Mouse (Mus musculus) subcutaneous adipose tissue, adult 2 months (tissue): ENCODE results near the gene Gpr37l1. TPM values are rescaled to one million over a fixed set of nuclear protein-coding genes. Genes with fewer than 3 reads are reported as not detected.

Experiments used
- polyA plus RNA-seq: library from polyadenylated mRNA; depleted of rRNA; stranded (reverse); fragments of >200 nt; gene quantifications from 2 replicates; pipeline ENCODE4 v1.2.3, GENCODE M21; 2012; ENCODE audit warnings: low replicate concordance; rRNA removed

Gene Gpr37l1
- polyA plus RNA-seq, result 1.1 and 1.2 TPM in 2 replicates

GRCm38 (mm10) chr1:135167435-135167834, at the start of gene Gpr37l1:
Gene Gpr37l1, minus strand, starts transcription at chr1:135167681.

GRCm38 (mm10) chr1:135146077-135146945, 21.2 kb downstream of the Gpr37l1 start, which contains the start of gene Arl8a:
Gene Arl8a, plus strand, starts transcription at chr1:135146824.

GRCm38 (mm10) chr1:135132473-135132872, 35.0 kb downstream of the Gpr37l1 start, which contains the start of gene Ptpn7:
Gene Ptpn7, plus strand, starts transcription at chr1:135132700.

Other genes starting within 250 kb of the Gpr37l1 start
- 15.5 and 52.4 TPM in 2 replicates for gene Ppp1r12b, start 211.7 kb downstream of the Gpr37l1 start, polyA plus RNA-seq
- gene Ube2t, start 205.1 kb downstream of the Gpr37l1 start, polyA plus RNA-seq, result 0.20 and 3.0 TPM in 2 replicates
- gene Lgr6, start 62.4 kb downstream of the Gpr37l1 start, polyA plus RNA-seq, result 0.27 and 2.7 TPM in 2 replicates
- gene Ptpn7, start 35.0 kb downstream of the Gpr37l1 start, polyA plus RNA-seq, result 3.5 and 6.2 TPM in 2 replicates
- gene Arl8a, start 20.9 kb downstream of the Gpr37l1 start, polyA plus RNA-seq, result 74.1 and 87.4 TPM in 2 replicates
- 0.24 and 39.9 TPM in 2 replicates for gene Elf3, start 90.9 kb upstream of the Gpr37l1 start, polyA plus RNA-seq
- 38.9 and 60.3 TPM in 2 replicates for gene Rnpep, start 116.4 kb upstream of the Gpr37l1 start, polyA plus RNA-seq
- 94.0 and 143 TPM in 2 replicates for gene Timm17a, start 146.1 kb upstream of the Gpr37l1 start, polyA plus RNA-seq
- 7.0 and 52.0 TPM in 2 replicates for gene Lmod1, start 157.1 kb upstream of the Gpr37l1 start, polyA plus RNA-seq
- gene Shisa4, start 207.6 kb upstream of the Gpr37l1 start, polyA plus RNA-seq, result 4.5 and 41.7 TPM in 2 replicates